Mouse (Mus musculus): ENCODE results near the gene Ndrg2.
"Not testable (repeated sequence)": the region's sequence is repeated elsewhere in the genome, so short reads cannot be mapped to it uniquely, and the experiment has no call there.

Gene Ndrg2

DNA sequence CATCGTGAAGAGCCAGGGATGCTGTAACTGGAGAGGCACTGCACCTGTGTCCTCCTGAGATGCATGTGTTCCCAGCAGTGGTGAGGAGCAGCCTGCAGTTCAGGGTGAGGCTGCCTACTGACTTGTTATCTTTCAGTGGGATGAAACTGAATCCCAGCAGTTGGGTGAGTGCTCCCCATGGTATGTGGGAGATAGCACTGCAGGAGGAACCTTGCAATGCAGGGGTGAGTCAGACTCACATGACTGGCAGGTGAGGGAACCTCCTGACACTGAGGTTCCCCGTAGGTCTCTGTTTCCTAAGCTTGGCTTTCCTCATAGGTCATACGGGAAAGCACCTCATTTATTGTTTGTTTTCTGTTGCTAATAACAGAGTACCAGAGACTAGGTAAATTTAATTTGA lies 36.4 kb downstream of the Ndrg2 start:
- DNase-seq (ENCODE audit: extremely low spot score, low spot score), result no peak

DNA sequence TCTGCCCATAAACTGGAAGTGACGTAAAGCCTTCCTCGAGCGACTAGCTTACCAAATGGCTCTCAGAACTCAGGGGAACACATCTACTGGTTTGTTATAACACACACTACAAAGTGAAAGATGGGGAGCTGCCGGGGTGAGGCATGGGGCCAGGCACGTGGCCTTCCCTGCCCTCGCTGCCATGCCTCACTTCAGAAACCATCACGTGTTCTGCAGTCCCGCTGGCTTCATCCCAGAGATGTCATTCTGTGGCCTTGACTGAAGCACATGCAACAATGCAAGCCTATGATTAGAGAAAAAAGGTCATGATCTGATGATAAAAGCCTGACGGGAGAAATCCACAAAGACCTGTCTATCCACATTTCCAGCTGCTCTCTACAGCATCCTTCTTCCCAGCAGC lies 42.2 kb downstream of the Ndrg2 start:
- no peak for DNase-seq (ENCODE audit: extremely low spot score, low spot score)

DNA sequence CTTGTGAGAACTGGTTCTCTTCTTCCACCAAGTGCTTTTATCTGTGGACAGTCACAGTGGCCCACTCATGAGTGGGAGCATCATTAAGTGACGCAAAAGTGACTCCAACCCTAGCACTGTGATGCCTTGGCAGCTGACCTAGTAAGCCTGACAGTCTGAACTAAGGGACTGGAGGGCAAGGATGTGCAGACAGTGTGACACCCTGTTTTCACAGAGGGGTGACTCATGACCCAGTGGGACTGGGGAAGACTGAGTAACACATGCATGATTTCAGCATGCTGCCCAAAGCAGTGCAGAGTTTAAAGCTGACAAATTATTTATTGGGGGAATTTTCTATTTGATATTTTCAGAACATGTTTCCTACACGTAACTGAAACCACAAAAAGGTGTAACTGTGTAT lies 43.2 kb downstream of the Ndrg2 start:
- no peak for DNase-seq (ENCODE audit: extremely low spot score, low spot score)

DNA sequence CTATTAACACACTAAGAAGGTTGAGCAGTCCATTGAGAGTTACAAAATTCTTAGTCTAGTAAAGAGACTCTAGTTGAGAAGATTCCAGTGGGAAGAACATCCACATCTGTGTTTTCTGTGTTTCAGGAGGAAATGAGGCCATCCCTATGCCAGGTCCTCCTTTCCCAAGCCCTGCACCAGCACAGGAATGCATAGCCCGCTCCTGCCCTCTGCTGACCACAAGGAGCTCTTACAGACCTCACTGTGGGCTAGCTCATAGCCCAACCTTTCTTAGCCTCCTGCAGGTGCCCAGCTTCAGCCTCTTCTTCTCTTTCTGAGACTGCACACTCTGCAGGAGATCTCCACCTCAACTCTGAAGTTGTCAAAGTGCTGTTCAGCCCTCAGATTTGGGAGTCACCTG lies 50.4 kb downstream of the Ndrg2 start:
- DNase-seq (ENCODE audit: extremely low spot score, low spot score), result peak; percentile 26

DNA sequence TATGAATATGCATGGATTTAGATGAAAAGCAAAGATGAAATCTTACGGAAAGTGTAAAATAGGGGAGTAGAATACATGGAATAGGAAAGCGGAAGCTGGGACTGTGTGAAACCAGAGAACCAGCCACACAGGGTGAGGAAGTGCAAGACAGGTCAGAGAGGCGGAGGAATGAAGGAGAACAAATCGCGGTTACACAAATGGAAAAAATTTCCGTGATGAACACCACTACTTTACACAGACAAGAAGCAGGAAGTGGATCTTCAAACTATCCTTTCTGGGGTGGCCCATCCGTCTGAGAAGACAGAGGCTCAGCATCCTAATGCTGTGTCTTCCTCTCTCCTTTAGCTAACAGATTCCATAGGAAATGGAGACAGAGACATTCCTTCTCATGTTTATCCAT lies 58.7 kb downstream of the Ndrg2 start:
- not testable (repeated sequence) for DNase-seq (ENCODE audit: extremely low spot score, low spot score)

All from neural tube, embryonic 10.5 days (tissue).